Mouse (Mus musculus) olfactory bulb, adult 2 months (tissue): ENCODE measurements at regions not wholly inside any gene's neighbourhood (a gene's known extent, or its start where the extent isn't known, plus 50 kb on each side); places are given as distances from the start of the nearest gene placed in this dataset.

Source experiments
- H3K27ac ChIP-seq: fragments of 200-500 bp; 2 replicates; pipeline ENCODE4 v1.5.1; 2012; ENCODE audit warnings: low read depth, low read length; ENCODE audit not compliant: insufficient read depth
- H3K4me1 ChIP-seq: fragments of 200-500 bp; 2 replicates; pipeline ENCODE4 v1.6.1; 2012; ENCODE audit warnings: low read length; ENCODE audit not compliant: control insufficient read depth, insufficient read depth
- H3K4me3 ChIP-seq: fragments of 200-500 bp; 2 replicates; pipeline ENCODE4 v1.5.1; 2012; ENCODE audit warnings: mild to moderate bottlenecking, low read depth, low read length, moderate library complexity; ENCODE audit not compliant: insufficient read depth
- CTCF ChIP-seq: fragments of 200-500 bp; IDR thresholded peaks from 2 replicates; pipeline ENCODE4 v1.5.1; 2012; ENCODE audit warnings: low read depth, mild to moderate bottlenecking, low read length, moderate library complexity; ENCODE audit not compliant: insufficient read depth
- POLR2A ChIP-seq: fragments of 200-500 bp; IDR thresholded peaks from 2 replicates; pipeline ENCODE4 v1.6.1; 2012; ENCODE audit warnings: mild to moderate bottlenecking, low read depth, low read length, moderate library complexity; ENCODE audit not compliant: insufficient read depth
- WGBS: fragments of 180-500 bp; shearing (Covaris S2); methylation state at CpG from one replicate; pipeline ENCODE4 v1.1.7; 2018; 5-methylcytosine and 5-hydroxymethylcytosine counted together

- H3K4me3 ChIP-seq = no peak overlapping the region
- no peaks in the 10 kb centered on the region for H3K4me1 ChIP-seq
- TF ChIP-seq CTCF = no peak
- no peak for TF ChIP-seq POLR2A
- no peak overlapping the region for H3K27ac ChIP-seq
- WGBS = 64% methylated on average over 3 of the region's 3 CpGs
These were observed 294.7 kb upstream of the Slc35b3 start for GRCm38 (mm10) chr13:39255338-39255737.

- TF ChIP-seq CTCF (no peak), POLR2A (no peak)
- WGBS = 77% methylated on average over 3 of the region's 3 CpGs
- Histone ChIP-seq H3K4me1 (no peaks in the 10 kb centered on the region), H3K4me3 (no peak overlapping the region), H3K27ac (no peak overlapping the region)
These were observed 291.9 kb upstream of the Slc35b3 start for GRCm38 (mm10) chr13:39252591-39252990.

GRCm38 (mm10) chr13:39250096-39250495, 289.4 kb upstream of the Slc35b3 start:
- H3K4me1 ChIP-seq = no peaks in the 10 kb centered on the region
- no peak overlapping the region for H3K4me3 ChIP-seq
- H3K27ac ChIP-seq = no peak overlapping the region
- 77% methylated on average over 4 of the region's 4 CpGs for WGBS
- no peak for TF ChIP-seq CTCF
- no peak for TF ChIP-seq POLR2A

GRCm38 (mm10) chr13:39226829-39227228, 266.2 kb upstream of the Slc35b3 start:
- Histone ChIP-seq H3K4me3 (no peak overlapping the region), H3K27ac (no peak overlapping the region), H3K4me1 (no peaks in the 10 kb centered on the region)
- WGBS = 57% methylated on average over 4 of the region's 4 CpGs
- TF ChIP-seq POLR2A (no peak), CTCF (no peak)

GRCm38 (mm10) chr13:39225651-39226050, 265.0 kb upstream of the Slc35b3 start:
- Histone ChIP-seq H3K4me3 (no peak overlapping the region), H3K27ac (no peak overlapping the region), H3K4me1 (no peaks in the 10 kb centered on the region)
- no peak for TF ChIP-seq POLR2A
- TF ChIP-seq CTCF = no peak
- WGBS = 87% methylated on average over 6 of the region's 6 CpGs

- Histone ChIP-seq H3K4me1 (no peaks in the 10 kb centered on the region), H3K27ac (no peak overlapping the region), H3K4me3 (no peak overlapping the region)
- WGBS = 75% methylated on average over 8 of the region's 8 CpGs
- TF ChIP-seq POLR2A (no peak), CTCF (no peak)
These were observed 250.4 kb upstream of the Slc35b3 start for GRCm38 (mm10) chr13:39211076-39211475.

- TF ChIP-seq CTCF (no peak), POLR2A (no peak)
- Histone ChIP-seq H3K4me3 (no peak overlapping the region), H3K4me1 (no peaks in the 10 kb centered on the region), H3K27ac (no peak overlapping the region)
- 8% methylated on average over 2 of the region's 2 CpGs for WGBS
These were observed 223.1 kb upstream of the Slc35b3 start for GRCm38 (mm10) chr13:39183715-39184179.

- 56% methylated on average over 2 of the region's 2 CpGs for WGBS
- TF ChIP-seq CTCF (no peak), POLR2A (no peak)
- Histone ChIP-seq H3K4me3 (no peak overlapping the region), H3K4me1 (no peaks in the 10 kb centered on the region), H3K27ac (no peak overlapping the region)
These were observed 201.3 kb upstream of the Slc35b3 start for GRCm38 (mm10) chr13:39161980-39162379.

- WGBS = 85% methylated on average over 1 of the region's 1 CpGs
- Histone ChIP-seq H3K4me1 (no peaks in the 10 kb centered on the region), H3K27ac (no peak overlapping the region), H3K4me3 (no peak overlapping the region)
- no peak for TF ChIP-seq CTCF
- no peak for TF ChIP-seq POLR2A
These were observed 167.3 kb upstream of the Slc35b3 start for GRCm38 (mm10) chr13:39127942-39128341.

- WGBS = 88% methylated on average over 2 of the region's 2 CpGs
- Histone ChIP-seq H3K4me1 (no peaks in the 10 kb centered on the region), H3K27ac (no peak overlapping the region), H3K4me3 (no peak overlapping the region)
- TF ChIP-seq POLR2A = no peak
- TF ChIP-seq CTCF = no peak
These were observed 131.4 kb upstream of the Slc35b3 start for GRCm38 (mm10) chr13:39092058-39092457.
